Mouse (Mus musculus) stomach, embryonic 14.5 days (tissue): Measurements from ENCODE around the gene Plg. TPM values are rescaled to one million over a fixed set of nuclear protein-coding genes. Genes with fewer than 3 reads are reported as not detected.

Source experiments
- ATAC-seq: fragments of 200-750 bp; cut with Nextera tagmentation; 2 replicates; pipeline ENCODE4 v1.8.0; 2017; ENCODE audit warnings: low read depth, moderate TSS enrichment; ENCODE audit not compliant: insufficient number of reproducible peaks, insufficient read depth, low FRiP score
- H3K27ac ChIP-seq: fragments of 300-500 bp; sonication (generic); 2 replicates; pipeline ENCODE4 v1.5.1; 2014; ENCODE audit warnings: mild to moderate bottlenecking, low read length, moderate library complexity, mixed read lengths
- H3K27me3 ChIP-seq: fragments of 300-500 bp; sonication (generic); 2 replicates; pipeline ENCODE4 v1.6.1; 2014; ENCODE audit warnings: low read length, control low read depth, mixed read lengths; ENCODE audit not compliant: control insufficient read depth, insufficient read depth
- H3K36me3 ChIP-seq: fragments of 300-500 bp; sonication (generic); 2 replicates; pipeline ENCODE4 v1.6.1; 2014; ENCODE audit warnings: mild to moderate bottlenecking, control low read depth, low read length, moderate library complexity, mixed read lengths; ENCODE audit not compliant: control insufficient read depth, insufficient read depth
- H3K4me1 ChIP-seq: fragments of 300-500 bp; sonication (generic); 2 replicates; pipeline ENCODE4 v1.6.1; 2014; ENCODE audit warnings: low read length, control low read depth, mixed read lengths; ENCODE audit not compliant: control insufficient read depth, insufficient read depth
- H3K4me2 ChIP-seq: fragments of 300-500 bp; sonication (generic); replicated peaks from 2 replicates; pipeline ENCODE4 v1.6.1; 2014; ENCODE audit warnings: low read depth, low read length, control low read depth
- H3K4me3 ChIP-seq: fragments of 300-500 bp; sonication (generic); 2 replicates; pipeline ENCODE4 v1.5.1; 2014; ENCODE audit warnings: low read depth, low read length, control low read depth
- H3K9ac ChIP-seq: fragments of 300-500 bp; sonication (generic); replicated peaks from 2 replicates; pipeline ENCODE4 v1.6.1; 2014; ENCODE audit warnings: low read depth, mild to moderate bottlenecking, control low read depth, low read length, moderate library complexity, mixed read lengths
- H3K9me3 ChIP-seq: fragments of 300-500 bp; sonication (generic); 2 replicates; pipeline ENCODE4 v1.6.1; 2016; ENCODE audit warnings: low read depth, low read length, control low read depth; ENCODE audit not compliant: control insufficient read depth
- WGBS: fragments of 180-500 bp; shearing (Covaris S2); extraction: QIAGEN DNeasy Blood & Tissue Kit; methylation state at CpG from one replicate; pipeline ENCODE4 v1.1.7; 2014; 5-methylcytosine and 5-hydroxymethylcytosine counted together
- polyA plus RNA-seq: library from polyadenylated mRNA; unstranded; fragments of >200 nt; fragmentation: Nextera tagmentation; extraction: Ambion mirVana; gene quantifications from 2 replicates; pipeline ENCODE4 v1.2.1, GENCODE M21; 2014

Plg gene
- polyA plus RNA-seq, 1 experiment from 2014 or later: 1.1 TPM

DNA sequence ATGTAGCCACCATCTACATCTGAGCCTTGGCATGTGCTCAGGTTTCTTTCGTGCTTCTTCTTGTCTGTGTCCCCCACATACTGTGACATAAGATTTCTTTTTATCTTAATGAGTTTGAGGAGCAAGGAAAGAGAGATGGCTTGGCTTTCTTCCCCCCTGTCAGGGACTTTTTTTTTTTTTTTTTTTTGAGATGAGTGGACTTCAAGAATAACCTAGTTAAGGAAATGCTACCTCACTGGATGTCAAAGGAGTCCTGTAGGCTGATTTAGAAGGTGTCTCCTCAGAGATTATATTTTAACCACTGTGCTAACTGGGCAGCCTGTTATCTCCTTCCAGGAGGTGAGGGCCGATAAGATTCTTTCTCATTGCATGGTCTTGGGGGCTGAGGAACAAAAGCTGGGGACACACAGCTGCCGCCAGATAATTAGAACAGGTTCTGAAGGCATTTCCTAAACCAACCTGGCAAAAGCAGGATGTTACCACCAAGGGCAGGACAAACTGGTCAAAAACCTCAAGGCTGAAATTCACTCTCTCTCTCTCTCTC, 4.7 kb upstream of the Plg start:
- Histone ChIP-seq H3K27ac (no peak overlapping the region), H3K4me3 (no peak overlapping the region), H3K4me2 (no peak overlapping the region), H3K9ac (no peak overlapping the region), H3K9me3 (no peaks in the 10 kb centered on the region), H3K27me3 (no peaks in the 10 kb centered on the region), H3K4me1 (peaks cover 2% of the 10 kb centered on the region; the same call in 1 of the 2 replicates), H3K36me3 (no peaks in the 10 kb centered on the region)
- 62% methylated on average over 3 of the region's 3 CpGs for WGBS
- no peak for ATAC-seq

DNA sequence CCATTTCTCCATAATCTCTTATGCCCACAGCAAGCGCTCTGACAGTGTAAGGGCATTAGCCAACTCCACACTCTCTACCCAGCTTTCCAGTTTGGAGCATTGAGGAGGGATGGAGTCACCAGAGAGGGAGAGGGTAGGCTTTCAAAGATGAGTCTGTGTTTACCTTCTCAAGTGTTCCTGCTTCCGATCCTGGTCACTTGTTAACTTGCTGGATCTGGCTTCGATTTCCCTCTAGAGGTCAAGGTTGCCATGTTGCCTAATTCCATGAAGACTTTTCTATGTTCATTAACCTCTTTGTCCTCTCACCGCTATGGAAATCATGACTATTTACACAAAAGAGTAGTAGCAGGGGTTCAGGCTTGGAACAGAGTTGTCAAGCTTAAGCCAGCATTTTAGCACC, 1.9 kb downstream of the Plg start:
- no peaks in the 10 kb centered on the region for H3K9me3 ChIP-seq
- H3K4me1 ChIP-seq: no peaks in the 10 kb centered on the region
- no peak overlapping the region for H3K4me3 ChIP-seq
- H3K4me2 ChIP-seq: no peak overlapping the region
- no peak for ATAC-seq
- 80% methylated on average over 4 of the region's 4 CpGs for WGBS
- no peaks in the 10 kb centered on the region for H3K27me3 ChIP-seq
- no peak overlapping the region for H3K27ac ChIP-seq
- H3K9ac ChIP-seq: no peak overlapping the region
- H3K36me3 ChIP-seq: no peaks in the 10 kb centered on the region

DNA sequence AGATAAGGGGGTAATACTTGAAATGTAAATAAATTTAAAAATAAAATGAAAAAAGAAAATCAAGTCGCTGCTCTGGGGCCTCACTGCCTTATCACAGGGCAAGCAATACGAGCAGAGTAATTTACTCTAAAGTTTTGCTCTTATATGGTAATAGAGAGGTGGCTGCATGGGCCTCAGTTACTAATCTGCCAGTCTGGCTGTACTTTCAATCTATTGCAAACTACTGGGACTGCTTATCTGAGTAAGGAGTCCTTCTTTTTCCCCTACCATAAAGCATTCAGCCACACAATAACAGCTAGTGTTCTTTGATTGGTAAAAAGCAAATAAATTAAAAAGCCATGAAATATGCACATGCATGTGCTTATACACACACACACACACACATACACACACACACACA, 3.2 kb downstream of the Plg start:
- ATAC-seq: no peak

DNA sequence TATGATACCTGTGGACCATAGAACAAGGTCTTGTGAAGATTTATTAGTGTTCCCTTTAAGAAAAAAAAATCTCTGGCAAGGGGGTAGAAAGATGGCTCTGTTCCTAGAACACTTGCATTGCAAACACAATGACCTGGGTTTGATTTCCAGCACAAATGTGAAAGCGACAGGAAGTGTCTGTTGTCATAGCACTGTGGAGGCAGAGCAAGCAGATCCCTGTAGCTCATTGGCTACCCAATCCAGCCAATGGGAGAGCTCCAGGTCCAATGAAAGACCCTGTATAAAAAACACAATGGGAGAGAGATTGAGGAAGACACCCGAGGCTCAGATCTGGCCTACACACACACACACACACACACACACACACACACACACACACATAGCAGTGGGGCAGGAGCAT, 4.1 kb downstream of the Plg start:
- WGBS: 48% methylated on average over 2 of the region's 2 CpGs
- ATAC-seq: no peak
- H3K36me3 ChIP-seq: no peaks in the 10 kb centered on the region
- H3K4me3 ChIP-seq: no peak overlapping the region
- no peaks in the 10 kb centered on the region for H3K4me1 ChIP-seq
- no peak overlapping the region for H3K27ac ChIP-seq
- no peak overlapping the region for H3K4me2 ChIP-seq
- no peaks in the 10 kb centered on the region for H3K9me3 ChIP-seq
- H3K9ac ChIP-seq: no peak overlapping the region
- no peaks in the 10 kb centered on the region for H3K27me3 ChIP-seq

More for the DNA sequence above, 3.2 kb downstream of the Plg start:
- no peaks in the 10 kb centered on the region for H3K9me3 ChIP-seq
- H3K4me1 ChIP-seq: no peaks in the 10 kb centered on the region
- H3K27ac ChIP-seq: no peak overlapping the region
- 67% methylated on average over 2 of the region's 2 CpGs for WGBS
- H3K27me3 ChIP-seq: no peaks in the 10 kb centered on the region
- no peaks in the 10 kb centered on the region for H3K36me3 ChIP-seq
- no peak overlapping the region for H3K4me2 ChIP-seq
- no peak overlapping the region for H3K9ac ChIP-seq
- H3K4me3 ChIP-seq: no peak overlapping the region

DNA sequence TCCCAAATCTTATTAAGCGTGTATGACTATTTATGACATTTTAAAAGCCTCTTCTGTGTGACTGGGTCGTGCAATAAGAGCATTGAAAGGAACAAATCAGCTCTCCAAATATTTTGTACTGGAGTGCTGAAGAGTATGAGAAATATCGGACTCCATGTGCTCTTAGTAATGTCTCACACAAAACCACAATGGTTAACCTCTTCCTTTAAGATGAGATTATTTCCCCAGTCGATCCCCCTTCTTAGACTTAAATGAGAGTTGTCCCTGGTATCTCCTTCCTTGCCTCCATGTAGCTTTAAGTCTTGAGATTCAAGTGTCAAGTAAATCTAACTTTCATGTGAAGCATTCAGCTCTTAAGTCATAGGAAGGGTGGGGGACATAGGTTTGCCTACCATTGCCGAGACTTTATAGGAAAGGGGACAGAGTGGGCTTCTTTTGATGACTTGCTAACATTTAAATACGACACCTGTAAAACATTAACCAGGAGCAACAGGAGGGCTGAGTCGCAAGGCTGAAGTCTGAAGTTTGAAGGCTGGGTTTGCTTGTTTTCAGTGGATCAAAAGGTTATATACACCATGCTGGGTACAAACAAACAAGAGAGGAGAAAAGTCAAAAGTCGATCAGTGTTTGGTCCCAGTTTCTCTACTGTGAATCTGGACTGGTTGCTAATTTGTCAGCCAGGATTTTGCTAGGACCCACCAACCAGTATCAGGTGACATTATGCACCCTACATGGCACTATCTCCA, 6.8 kb downstream of the Plg start:
- no peak overlapping the region for H3K9ac ChIP-seq
- H3K4me3 ChIP-seq: no peak overlapping the region
- H3K9me3 ChIP-seq: no peaks in the 10 kb centered on the region
- ATAC-seq: no peak
- WGBS: 64% methylated on average over 8 of the region's 8 CpGs
- H3K27ac ChIP-seq: no peak overlapping the region
- no peaks in the 10 kb centered on the region for H3K36me3 ChIP-seq
- H3K4me2 ChIP-seq: no peak overlapping the region
- H3K4me1 ChIP-seq: no peaks in the 10 kb centered on the region
- no peaks in the 10 kb centered on the region for H3K27me3 ChIP-seq

DNA sequence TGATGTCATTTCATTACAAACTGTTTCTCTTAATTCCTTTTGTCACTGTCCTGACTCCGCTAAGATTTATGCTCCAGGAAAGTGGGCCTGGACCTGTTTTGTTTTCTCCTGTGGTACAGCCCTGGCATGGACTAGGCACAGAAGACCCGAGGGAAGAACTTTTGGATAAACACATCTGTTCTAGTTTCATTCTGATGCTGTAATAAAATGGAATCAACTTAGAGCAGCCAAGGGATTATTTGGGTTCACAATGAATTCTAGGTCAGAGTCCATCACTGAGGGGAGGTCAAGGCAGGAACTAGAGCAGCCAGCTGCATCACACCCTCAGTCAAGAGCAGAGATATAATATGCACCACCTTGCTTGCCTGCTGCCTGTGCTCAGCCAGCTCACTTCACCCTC, 9.4 kb downstream of the Plg start:
- Histone ChIP-seq H3K4me2 (no peak overlapping the region), H3K4me1 (no peaks in the 10 kb centered on the region), H3K9me3 (no peaks in the 10 kb centered on the region), H3K27ac (no peak overlapping the region), H3K9ac (no peak overlapping the region), H3K36me3 (no peaks in the 10 kb centered on the region), H3K27me3 (no peaks in the 10 kb centered on the region), H3K4me3 (no peak overlapping the region)
- 64% methylated on average over 2 of the region's 2 CpGs for WGBS
- no peak for ATAC-seq

DNA sequence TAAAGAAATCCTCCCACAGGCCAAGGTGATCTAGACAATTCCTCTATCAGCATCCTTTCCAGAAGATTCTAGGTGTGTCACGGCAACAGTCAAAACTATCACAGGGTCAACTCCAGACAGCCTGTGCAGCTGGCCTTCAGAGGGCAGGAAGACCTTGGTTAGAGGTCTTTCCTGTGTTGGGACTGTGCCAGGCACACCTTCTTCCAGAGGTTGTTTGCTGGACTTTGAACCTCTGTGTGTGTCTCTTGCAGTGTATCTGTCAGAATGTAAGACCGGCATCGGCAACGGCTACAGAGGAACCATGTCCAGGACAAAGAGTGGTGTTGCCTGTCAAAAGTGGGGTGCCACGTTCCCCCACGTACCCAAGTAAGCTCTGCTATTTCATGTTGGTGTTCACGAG, 9.8 kb downstream of the Plg start:
- Histone ChIP-seq H3K4me3 (no peak overlapping the region), H3K4me2 (no peak overlapping the region), H3K27me3 (no peaks in the 10 kb centered on the region), H3K27ac (no peak overlapping the region), H3K4me1 (no peaks in the 10 kb centered on the region), H3K9ac (no peak overlapping the region), H3K9me3 (no peaks in the 10 kb centered on the region), H3K36me3 (no peaks in the 10 kb centered on the region)
- 91% methylated on average over 7 of the region's 7 CpGs for WGBS
- ATAC-seq: no peak

DNA sequence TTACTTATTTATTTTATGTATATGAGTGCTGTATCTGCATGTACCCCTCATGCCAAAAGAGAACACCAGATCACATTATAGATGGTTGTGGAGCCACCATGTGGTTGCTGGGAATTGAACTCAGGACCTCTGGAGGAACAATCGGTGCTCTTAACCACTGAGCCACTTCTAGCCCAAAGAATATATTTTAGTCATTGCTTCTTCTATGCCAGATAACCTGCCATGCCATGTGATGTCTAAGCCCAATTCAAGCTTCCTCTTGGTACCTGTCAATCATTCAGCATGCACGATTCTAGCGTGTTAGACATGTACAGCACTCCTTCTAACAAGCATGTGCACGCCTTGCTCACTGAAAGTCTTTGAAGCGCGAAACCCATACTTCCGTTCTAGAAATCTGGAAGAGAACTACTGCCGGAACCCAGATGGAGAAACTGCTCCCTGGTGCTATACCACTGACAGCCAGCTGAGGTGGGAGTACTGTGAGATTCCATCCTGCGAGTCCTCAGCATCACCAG, 17.8 kb downstream of the Plg start:
- Histone ChIP-seq H3K4me1 (no peaks in the 10 kb centered on the region), H3K9me3 (no peaks in the 10 kb centered on the region), H3K9ac (no peak overlapping the region), H3K27me3 (no peaks in the 10 kb centered on the region), H3K4me2 (no peak overlapping the region), H3K4me3 (no peak overlapping the region), H3K27ac (no peak overlapping the region), H3K36me3 (no peaks in the 10 kb centered on the region)
- no peak for ATAC-seq
- 92% methylated on average over 9 of the region's 9 CpGs for WGBS
